Mouse (Mus musculus): ENCODE data around the gene Krtap1-5.

The Krtap1-5 gene

GRCm38 (mm10) chr11:99547892-99548291 lies 32.9 kb downstream of the Krtap1-5 start:
- no peak for DNase-seq (ENCODE audit: low spot score)

GRCm38 (mm10) chr11:99539721-99540120 lies 41.1 kb downstream of the Krtap1-5 start:
- DNase-seq (ENCODE audit: low spot score) = no peak

All from embryo, embryonic 10.5 days (tissue).